Mouse (Mus musculus): Measurements from ENCODE around the gene Nckap5. TPM values are rescaled to one million over a fixed set of nuclear protein-coding genes. Genes with fewer than 3 reads are reported as not detected.

Nckap5 gene
- polyA plus RNA-seq, 1 experiment: not detected

- TF ChIP-seq MYOD1 (IDR thresholded peaks at IDR 0.05; ENCODE audit: control insufficient read depth, insufficient read length, low read depth) (no peak), CEBPB (IDR thresholded peaks at IDR 0.05; ENCODE audit: low read depth) (no peak)
- Histone ChIP-seq H3K79me3 (ENCODE audit: low read depth) (no peaks in the 10 kb centered on the region), H3K27me3 (ENCODE audit: control insufficient read depth, insufficient read depth, insufficient read length) (no peaks in the 10 kb centered on the region)
These were observed 130.3 kb downstream of the Nckap5 start for GRCm38 (mm10) chr1:126700063-126700977.

GRCm38 (mm10) chr1:126693585-126693984 is 137.0 kb downstream of the Nckap5 start:
- Histone ChIP-seq H3K36me3 (ENCODE audit: control insufficient read depth, insufficient read depth) (no peaks in the 10 kb centered on the region), H3K79me3 (ENCODE audit: low read depth) (no peaks in the 10 kb centered on the region), H3ac (ENCODE audit: control insufficient read depth, insufficient read length, low read depth) (no peak overlapping the region), H3K27me3 (ENCODE audit: control insufficient read depth, insufficient read depth, insufficient read length) (no peaks in the 10 kb centered on the region), H3K79me2 (ENCODE audit: control insufficient read depth, insufficient read depth) (no peaks in the 10 kb centered on the region), H3K4me3 (ENCODE audit: insufficient read depth, poor library complexity, severe bottlenecking) (no peak overlapping the region)
- TF ChIP-seq CEBPB (IDR thresholded peaks at IDR 0.05; ENCODE audit: low read depth): no peak
- TF ChIP-seq MYOG (IDR thresholded peaks at IDR 0.05; ENCODE audit: control insufficient read depth, extremely low read depth, insufficient read length): no peak
- no peak for TF ChIP-seq FOSL1 (IDR thresholded peaks at IDR 0.05; ENCODE audit: insufficient read depth, low read length, poor library complexity, severe bottlenecking)

More at GRCm38 (mm10) chr1:126700063-126700977, 130.3 kb downstream of the Nckap5 start:
- Histone ChIP-seq H3K79me2 (ENCODE audit: control insufficient read depth, insufficient read depth) (no peaks in the 10 kb centered on the region), H3ac (ENCODE audit: control insufficient read depth, insufficient read length, low read depth) (no peak overlapping the region), H3K36me3 (ENCODE audit: control insufficient read depth, insufficient read depth) (no peaks in the 10 kb centered on the region), H3K4me3 (ENCODE audit: insufficient read depth, poor library complexity, severe bottlenecking) (no peak overlapping the region)

GRCm38 (mm10) chr1:126688593-126688992 is 142.0 kb downstream of the Nckap5 start:
- Histone ChIP-seq H3ac (ENCODE audit: control insufficient read depth, insufficient read length, low read depth) (no peak overlapping the region), H3K27me3 (ENCODE audit: control insufficient read depth, insufficient read depth, insufficient read length) (peaks cover 4% of the 10 kb centered on the region), H3K4me3 (ENCODE audit: insufficient read depth, poor library complexity, severe bottlenecking) (no peak overlapping the region), H3K79me2 (ENCODE audit: control insufficient read depth, insufficient read depth) (no peaks in the 10 kb centered on the region), H3K36me3 (ENCODE audit: control insufficient read depth, insufficient read depth) (no peaks in the 10 kb centered on the region), H3K79me3 (ENCODE audit: low read depth) (no peaks in the 10 kb centered on the region)
- TF ChIP-seq MYOD1 (IDR thresholded peaks at IDR 0.05; ENCODE audit: control insufficient read depth, insufficient read length, low read depth): no peak
- TF ChIP-seq USF1 (IDR thresholded peaks at IDR 0.05; ENCODE audit: low read depth): no peak
- TF ChIP-seq FOSL1 (IDR thresholded peaks at IDR 0.05; ENCODE audit: insufficient read depth, low read length, poor library complexity, severe bottlenecking): no peak
- TF ChIP-seq CTCF (IDR thresholded peaks at IDR 0.05; ENCODE audit: control insufficient read depth, insufficient read depth, insufficient read length): no peak

GRCm38 (mm10) chr1:126686678-126687077 is 143.9 kb downstream of the Nckap5 start:
- TF ChIP-seq MYOD1 (IDR thresholded peaks at IDR 0.05; ENCODE audit: control insufficient read depth, insufficient read length, low read depth) (no peak), CTCF (IDR thresholded peaks at IDR 0.05; ENCODE audit: control insufficient read depth, insufficient read depth, insufficient read length) (no peak), MAX (IDR thresholded peaks at IDR 0.05) (no peak), FOSL1 (IDR thresholded peaks at IDR 0.05; ENCODE audit: insufficient read depth, low read length, poor library complexity, severe bottlenecking) (no peak), MYOG (IDR thresholded peaks at IDR 0.05; ENCODE audit: control insufficient read depth, extremely low read depth, insufficient read length) (no peak), USF1 (IDR thresholded peaks at IDR 0.05; ENCODE audit: low read depth) (no peak), CEBPB (IDR thresholded peaks at IDR 0.05; ENCODE audit: low read depth) (no peak)
- Histone ChIP-seq H3K4me3 (ENCODE audit: insufficient read depth, poor library complexity, severe bottlenecking) (no peak overlapping the region), H3K36me3 (ENCODE audit: control insufficient read depth, insufficient read depth) (no peaks in the 10 kb centered on the region)

GRCm38 (mm10) chr1:126683621-126684445 is 146.8 kb downstream of the Nckap5 start:
- H3ac ChIP-seq (ENCODE audit: control insufficient read depth, insufficient read length, low read depth): no peak overlapping the region
- H3K4me3 ChIP-seq (ENCODE audit: insufficient read depth, poor library complexity, severe bottlenecking): no peak overlapping the region
- no peak for TF ChIP-seq MYOG (IDR thresholded peaks at IDR 0.05; ENCODE audit: control insufficient read depth, extremely low read depth, insufficient read length)
- TF ChIP-seq USF1 (IDR thresholded peaks at IDR 0.05; ENCODE audit: low read depth): no peak
- no peak for TF ChIP-seq CTCF (IDR thresholded peaks at IDR 0.05; ENCODE audit: control insufficient read depth, insufficient read depth, insufficient read length)
- no peak for TF ChIP-seq MYOD1 (IDR thresholded peaks at IDR 0.05; ENCODE audit: control insufficient read depth, insufficient read length, low read depth)
- TF ChIP-seq MAX (IDR thresholded peaks at IDR 0.05): no peak
- no peak for TF ChIP-seq CEBPB (IDR thresholded peaks at IDR 0.05; ENCODE audit: low read depth)
- TF ChIP-seq FOSL1 (IDR thresholded peaks at IDR 0.05; ENCODE audit: insufficient read depth, low read length, poor library complexity, severe bottlenecking): no peak
- H3K79me3 ChIP-seq (ENCODE audit: low read depth): no peaks in the 10 kb centered on the region
- no peaks in the 10 kb centered on the region for H3K79me2 ChIP-seq (ENCODE audit: control insufficient read depth, insufficient read depth)
- H3K27me3 ChIP-seq (ENCODE audit: control insufficient read depth, insufficient read depth, insufficient read length): peaks cover 4% of the 10 kb centered on the region
- no peaks in the 10 kb centered on the region for H3K36me3 ChIP-seq (ENCODE audit: control insufficient read depth, insufficient read depth)

More at GRCm38 (mm10) chr1:126686678-126687077, 143.9 kb downstream of the Nckap5 start:
- H3ac ChIP-seq (ENCODE audit: control insufficient read depth, insufficient read length, low read depth): no peak overlapping the region
- peaks cover 4% of the 10 kb centered on the region for H3K27me3 ChIP-seq (ENCODE audit: control insufficient read depth, insufficient read depth, insufficient read length)
- H3K79me2 ChIP-seq (ENCODE audit: control insufficient read depth, insufficient read depth): no peaks in the 10 kb centered on the region
- no peaks in the 10 kb centered on the region for H3K79me3 ChIP-seq (ENCODE audit: low read depth)

Measured in C2C12 (cell line).